Mouse (Mus musculus): ENCODE results near the gene Spock1.

Gene Spock1

DNA sequence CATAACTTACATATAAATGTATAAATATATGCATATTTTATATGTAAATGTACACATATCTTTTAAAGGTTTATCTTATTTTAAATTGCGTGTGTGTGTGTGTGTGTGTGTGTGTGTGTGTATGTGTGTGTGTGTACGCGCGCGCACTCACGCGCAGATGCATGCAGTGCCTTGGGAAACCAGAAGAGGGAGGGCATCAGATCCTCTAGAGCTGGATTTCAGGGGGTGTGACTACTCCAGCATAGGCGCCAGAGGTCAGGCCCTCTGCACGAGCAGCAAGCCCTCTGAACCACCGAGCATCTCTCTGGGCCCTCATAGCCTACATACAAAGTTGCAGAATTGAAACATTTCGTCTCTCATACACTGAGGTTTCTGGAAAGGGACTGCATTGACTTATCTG lies 180.4 kb downstream of the Spock1 start:
- no peak for DNase-seq (ENCODE audit: low spot score)

DNA sequence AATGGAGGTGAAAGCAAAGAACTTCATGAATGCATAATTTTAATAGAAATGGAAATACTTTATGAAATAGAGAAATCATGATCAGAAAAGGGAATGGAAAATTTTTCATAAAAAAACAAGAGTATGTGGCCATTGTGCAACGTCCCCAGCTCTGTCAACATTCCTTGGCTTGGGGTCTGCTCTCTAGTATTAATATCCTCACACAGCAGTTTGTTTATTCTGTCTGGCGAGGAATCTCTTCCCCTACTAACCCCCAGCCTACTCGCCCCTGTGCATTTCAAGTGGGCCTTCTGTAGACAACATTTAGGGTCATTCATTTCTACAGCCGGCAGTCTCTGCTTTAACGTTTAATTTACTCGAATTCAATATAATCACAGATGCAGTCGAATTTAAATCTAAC lies 181.5 kb downstream of the Spock1 start:
- DNase-seq (ENCODE audit: low spot score) = no peak

DNA sequence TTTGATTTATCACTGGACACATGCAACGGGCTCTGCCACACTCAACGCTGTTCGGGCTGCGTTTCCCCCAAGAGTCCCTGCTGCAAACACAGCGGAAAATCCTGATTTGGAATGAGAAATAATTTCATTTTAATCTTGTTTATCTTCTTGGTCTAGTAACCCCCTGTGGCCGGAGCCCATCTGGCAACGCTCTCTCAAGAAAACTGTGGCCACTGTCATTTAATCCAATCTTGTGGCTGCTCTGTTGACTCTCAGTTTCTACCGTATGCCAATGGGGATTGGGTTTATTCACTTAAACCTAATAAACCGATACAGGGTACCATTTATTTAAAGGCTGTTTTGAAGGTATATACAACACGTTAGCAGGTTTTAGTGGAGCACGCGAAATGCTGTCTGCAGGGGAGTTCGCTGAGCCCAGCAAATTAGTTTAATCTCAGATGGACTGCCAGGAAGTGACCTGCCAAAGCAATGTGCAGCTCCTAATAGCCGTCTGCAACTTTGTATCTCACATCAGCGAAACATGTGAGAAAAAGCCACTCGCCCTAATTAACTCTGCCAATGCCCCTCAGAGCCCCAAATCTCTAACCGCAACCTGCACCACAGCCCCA lies 185.7 kb downstream of the Spock1 start:
- no peak for DNase-seq (ENCODE audit: low spot score)

DNA sequence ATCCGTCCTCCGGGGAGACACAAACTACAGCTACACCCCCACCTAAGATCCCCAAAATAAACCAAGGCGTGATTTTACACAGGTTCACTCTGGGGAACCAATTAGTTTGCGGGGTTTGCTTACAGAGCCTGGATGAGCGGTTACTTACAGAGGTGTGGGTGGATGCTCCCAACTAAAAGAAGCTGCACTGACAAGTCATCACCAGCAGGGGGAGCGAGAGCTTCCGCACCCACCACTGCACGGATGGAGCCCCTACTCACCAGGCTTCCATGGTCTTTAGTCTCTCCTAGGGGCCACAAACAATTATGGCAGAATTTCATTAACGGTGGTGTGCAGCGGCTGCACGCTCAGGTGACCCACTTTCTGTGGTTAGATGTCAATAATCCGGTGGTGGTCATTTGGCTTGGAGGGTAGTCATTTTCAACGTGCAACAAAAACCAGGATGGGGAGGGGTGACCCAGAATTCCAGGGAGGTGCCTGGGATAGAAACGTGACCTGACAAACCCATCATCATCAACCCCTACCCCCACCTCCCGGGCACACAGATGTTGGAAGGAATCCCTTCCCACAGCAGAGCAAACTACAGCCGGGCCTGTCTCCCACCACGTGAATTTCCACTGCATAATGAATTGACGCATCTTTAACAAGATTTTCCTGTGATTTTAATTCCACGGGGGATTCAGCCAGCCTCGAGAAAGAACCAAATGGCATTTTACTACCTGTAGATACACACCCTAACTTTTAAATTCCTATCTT lies 186.4 kb downstream of the Spock1 start:
- no peak for DNase-seq (ENCODE audit: low spot score)

DNA sequence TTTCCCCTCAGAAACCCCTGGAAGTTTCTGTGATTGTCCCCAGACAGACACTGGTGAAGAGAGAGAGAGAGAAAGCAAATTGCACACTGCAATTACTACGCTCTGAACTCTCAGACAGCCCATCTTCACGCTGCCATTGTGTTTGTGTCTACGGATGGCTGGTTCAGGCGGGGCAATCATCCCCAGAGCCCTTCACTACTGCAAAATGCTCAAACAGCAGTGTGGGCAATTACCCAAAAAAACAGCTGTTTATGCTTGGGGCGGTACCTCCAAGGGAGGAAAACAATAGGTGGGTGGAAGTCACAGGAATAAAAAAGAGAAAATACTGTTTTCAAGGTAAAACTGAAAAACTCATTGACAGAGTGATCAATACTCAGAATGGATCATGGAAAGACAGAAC lies 190.0 kb downstream of the Spock1 start:
- DNase-seq (ENCODE audit: low spot score) = no peak

DNA sequence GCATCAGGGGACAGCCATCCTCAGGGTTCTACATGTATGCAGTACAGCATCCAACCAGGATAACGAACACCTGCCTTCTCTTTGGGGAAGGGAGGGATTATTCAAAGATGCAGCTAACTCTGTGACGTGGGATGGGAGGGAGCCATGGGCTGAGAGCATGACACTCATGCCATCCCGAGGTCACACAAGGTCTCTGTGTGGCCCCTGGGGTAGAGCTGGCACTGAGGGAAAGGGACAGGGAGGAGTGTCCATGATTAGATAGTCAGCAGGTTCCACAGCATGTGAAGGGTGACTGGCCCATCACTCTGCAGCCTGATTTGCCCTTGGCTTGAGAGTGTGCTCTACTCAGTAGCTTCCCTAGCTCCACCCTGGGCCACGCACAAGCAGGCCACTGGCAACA lies 195.2 kb downstream of the Spock1 start:
- DNase-seq (ENCODE audit: low spot score) = no peak

DNA sequence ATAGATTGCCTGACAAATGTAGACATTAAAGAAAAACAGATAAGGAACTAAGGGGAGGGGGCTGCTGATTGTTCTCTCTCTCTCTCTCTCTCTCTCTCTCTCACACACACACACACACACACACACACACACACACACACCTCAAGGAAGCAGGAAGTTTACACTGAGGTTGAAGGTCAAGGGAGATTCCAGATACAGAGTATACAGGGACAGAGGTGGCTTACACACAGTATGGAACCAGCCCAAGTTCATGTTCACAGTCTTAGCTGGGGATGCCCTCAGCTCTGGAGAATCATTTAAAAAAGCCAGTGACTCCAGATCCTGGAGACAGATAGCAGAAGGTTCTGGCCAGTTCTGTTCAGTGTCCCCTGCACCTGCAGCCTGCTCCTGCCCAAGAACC lies 199.7 kb downstream of the Spock1 start:
- no peak for DNase-seq (ENCODE audit: low spot score)

DNA sequence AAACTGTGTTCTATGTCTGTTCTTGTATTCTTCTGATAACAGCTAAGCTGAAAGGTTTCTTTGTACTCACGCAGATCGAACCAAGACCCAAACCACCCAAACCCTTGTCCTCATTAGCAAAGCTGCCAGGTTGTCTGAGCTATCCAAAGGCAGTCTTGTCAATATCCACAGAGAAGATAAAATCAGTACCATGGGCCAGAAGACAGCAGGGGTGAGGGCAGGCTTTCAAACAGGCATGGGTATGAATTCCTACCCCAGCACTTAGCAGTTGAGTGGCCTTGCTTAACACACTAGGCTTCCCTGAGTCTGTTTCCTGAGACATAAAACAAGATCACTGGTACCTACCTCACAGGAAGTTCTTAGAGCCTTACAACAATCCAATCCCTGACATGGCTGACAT lies 205.2 kb downstream of the Spock1 start:
- no peak for DNase-seq (ENCODE audit: low spot score)

DNA sequence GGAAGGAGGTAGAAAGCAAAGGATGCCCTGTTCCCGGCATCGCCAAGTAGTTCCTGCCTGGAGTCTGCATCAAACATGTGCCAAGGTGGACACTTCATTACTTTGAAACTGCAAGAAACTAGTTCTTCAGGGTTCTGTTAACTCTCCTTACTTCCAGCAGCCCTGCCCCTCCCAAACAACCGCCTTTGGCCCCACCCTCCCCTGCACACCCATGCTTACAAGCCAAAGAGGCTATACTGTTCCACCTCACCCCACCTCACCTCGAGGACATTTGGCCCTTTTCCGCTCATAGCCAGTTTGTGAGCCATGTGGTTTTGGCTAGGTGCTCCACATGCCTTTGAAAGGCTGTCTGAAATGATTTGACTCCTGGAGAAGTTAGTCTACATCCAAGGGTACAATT lies 211.4 kb downstream of the Spock1 start:
- no peak for DNase-seq (ENCODE audit: low spot score)

DNA sequence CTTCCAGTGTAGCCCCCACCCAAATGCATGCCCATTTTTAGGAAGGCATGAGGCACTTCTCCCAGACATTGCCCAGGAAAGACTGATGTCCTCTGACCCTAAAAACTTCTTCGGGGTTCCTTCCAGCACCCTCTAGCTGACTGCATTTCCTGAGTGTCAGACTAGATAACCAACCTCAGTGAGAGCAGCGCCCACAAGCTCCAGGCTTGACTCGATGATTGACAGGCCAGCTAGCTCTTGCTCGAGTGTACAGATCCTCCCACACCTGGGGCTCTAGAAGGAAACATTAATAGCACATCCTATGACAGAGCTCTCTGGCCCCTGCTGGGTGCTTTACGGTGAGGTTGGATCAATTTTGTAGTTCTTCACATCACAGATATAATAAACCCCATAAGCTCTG lies 219.2 kb downstream of the Spock1 start:
- DNase-seq (ENCODE audit: low spot score) = no peak

DNA sequence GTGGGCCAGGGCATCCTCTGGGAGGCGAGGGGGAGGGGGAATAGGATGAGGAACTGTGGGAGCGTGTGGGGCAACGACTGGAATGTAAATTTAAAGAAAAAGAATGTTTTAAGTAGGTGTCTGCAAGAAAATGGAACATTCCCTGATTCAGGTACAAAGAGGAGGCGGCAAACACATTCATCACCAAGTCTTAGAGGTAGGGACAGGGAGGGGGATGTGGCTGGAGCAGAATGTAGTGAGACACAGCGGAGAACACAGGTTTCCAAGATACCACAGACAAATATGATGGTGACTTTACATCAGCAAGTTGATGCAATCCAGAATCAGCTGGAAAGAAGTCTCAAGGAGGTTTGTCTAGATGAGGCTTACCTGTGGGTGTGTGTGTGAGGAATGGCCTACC lies 221.7 kb downstream of the Spock1 start:
- no peak for DNase-seq (ENCODE audit: low spot score)

DNA sequence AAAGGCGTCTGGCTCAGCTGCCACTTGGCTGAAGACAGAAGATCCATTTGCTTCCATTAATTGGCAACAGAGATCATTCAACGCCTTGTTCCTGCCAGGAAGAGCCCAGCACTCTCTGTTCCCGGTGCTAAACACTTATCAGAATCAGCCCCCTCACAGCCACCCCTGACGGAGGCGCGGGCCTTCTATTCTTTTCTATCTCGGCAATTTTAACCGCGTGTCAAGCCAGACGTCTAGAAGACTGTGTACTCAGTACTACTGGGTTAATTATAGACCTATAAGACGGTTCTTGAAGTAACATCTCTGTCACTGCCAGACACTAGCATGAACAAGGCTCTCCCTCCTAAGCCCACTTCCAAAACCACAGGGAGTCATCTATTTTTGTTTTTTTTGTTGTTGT lies 222.9 kb downstream of the Spock1 start:
- no peak for DNase-seq (ENCODE audit: low spot score)

DNA sequence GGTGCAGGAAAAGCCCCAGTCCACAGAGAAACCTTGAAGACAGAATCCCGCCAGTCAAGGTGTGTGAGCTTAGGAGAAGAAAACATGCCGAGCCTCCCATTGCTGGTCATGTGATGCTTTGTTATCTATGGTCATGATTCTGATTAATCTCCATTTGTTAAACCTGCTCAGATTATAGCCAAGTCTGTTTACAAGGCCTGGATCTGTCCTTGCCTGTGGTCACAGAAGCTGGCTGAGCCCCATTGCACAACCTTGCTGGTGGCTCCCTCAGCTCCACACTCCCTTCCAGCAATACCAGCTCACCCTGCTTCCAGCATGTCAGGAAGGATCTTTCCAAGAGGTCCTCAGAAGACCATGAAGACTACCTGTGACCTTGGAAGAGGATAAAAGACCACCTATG lies 228.5 kb downstream of the Spock1 start:
- no peak for DNase-seq (ENCODE audit: low spot score)

DNA sequence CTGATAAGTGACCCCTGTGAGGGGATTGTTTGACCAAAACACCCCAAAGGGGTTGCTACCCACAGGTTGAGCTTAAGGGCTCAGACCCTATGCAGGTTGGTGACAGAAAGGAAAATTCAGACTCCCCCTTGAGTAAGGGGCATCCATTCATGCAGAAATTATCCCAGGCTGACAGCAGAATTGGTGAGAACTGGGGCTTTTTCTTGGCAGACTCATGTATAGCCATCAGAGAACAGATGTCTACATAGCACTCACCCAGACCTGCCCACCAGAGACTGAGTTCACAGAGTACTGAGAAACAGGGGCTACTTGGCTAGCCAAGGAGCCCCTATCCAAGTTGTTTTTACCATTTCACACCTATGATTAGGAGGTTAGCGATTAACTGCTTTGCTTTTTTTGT lies 231.3 kb downstream of the Spock1 start:
- no peak for DNase-seq (ENCODE audit: low spot score)

DNA sequence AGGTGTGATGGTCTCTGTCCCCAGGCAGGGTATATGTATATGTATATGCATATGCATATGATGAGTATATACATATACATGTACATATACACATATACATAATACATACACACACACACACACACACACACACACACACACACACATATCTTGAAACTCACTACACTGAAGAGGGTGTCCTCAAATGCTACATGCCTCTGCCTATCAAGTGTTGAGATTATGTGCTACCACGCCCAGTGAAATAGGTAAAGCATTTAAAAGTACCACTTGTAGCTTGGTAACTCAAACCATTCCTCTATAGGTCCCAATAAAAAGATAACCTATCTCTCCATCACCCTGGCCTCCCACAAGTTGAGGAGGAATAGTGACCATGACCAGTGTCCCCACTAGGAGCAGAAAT lies 234.7 kb downstream of the Spock1 start:
- no peak for DNase-seq (ENCODE audit: low spot score)

DNA sequence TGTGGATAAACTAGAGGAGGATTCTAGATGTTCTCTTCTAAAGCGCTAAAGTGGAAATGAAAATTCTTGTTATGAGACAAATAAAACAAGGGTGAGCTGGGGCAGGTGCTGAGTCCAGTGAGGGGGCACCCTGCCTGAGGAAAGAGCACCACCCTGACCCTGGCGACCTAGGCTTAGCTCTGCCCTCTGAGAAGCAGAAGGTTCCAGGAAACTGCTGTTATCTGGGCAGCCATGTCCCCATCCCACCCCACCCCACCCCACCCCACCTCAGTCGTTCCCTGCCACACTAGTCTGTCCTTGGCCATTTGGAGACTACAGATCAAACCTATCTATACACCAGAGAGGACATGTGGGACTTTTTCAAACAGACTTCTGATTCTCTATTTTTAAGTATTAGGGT lies 235.4 kb downstream of the Spock1 start:
- DNase-seq (ENCODE audit: low spot score) = no peak

DNA sequence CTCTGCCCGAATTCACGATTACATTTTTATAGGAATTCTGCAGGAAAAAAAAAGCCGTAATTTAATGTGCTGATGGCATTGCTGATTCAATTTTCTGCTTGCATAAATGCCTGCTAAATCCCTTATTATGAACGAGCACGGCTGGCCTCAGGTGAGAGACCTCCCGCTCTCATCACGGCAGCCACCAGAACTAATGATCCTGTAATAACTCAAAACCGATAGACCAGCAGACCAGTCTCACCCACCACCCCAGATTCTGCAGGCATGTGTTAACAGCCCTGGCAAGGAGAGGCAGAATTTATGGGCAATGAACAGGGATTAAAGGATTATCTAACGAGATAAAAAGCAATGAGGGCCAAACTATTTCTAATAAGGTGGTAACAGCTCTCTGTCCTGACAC lies 236.2 kb downstream of the Spock1 start:
- no peak for DNase-seq (ENCODE audit: low spot score)

DNA sequence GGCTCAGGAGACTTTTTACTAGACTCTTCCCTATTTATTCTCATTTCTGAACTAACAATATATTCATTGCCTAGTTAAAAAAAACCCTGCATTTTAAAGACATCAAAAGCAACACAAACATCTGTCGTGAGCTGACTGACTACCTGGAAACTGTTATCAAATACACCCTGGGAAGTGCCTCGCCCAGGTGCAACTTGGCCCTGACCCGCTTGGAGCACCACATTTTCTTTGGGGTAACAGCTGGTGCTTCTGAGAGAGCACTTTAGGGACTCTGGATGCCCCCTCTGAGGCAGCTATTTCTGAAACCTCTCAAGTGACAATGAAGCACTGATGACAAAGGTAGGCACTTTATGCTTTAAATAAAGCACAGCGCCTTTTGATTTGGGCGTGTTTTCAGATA lies 236.8 kb downstream of the Spock1 start:
- no peak for DNase-seq (ENCODE audit: low spot score)

DNA sequence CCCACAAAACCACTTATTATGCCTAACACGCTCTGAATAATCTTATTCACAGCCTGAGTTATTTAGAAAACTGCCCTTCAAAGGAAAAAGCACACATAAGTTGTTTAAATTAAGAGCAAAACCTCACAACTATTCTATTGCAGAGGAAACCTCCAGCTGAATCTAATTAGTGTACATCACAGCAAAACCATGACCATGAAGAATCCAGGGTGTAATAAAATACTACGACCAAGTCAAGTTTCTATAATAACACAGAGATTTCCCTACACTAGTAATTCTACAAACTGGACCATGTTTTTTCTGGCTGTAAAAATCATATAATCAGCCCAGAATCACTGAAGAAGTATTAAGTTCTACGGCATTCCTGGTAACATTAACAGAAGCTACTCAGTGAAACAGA lies 240.5 kb downstream of the Spock1 start:
- no peak for DNase-seq (ENCODE audit: low spot score)

DNA sequence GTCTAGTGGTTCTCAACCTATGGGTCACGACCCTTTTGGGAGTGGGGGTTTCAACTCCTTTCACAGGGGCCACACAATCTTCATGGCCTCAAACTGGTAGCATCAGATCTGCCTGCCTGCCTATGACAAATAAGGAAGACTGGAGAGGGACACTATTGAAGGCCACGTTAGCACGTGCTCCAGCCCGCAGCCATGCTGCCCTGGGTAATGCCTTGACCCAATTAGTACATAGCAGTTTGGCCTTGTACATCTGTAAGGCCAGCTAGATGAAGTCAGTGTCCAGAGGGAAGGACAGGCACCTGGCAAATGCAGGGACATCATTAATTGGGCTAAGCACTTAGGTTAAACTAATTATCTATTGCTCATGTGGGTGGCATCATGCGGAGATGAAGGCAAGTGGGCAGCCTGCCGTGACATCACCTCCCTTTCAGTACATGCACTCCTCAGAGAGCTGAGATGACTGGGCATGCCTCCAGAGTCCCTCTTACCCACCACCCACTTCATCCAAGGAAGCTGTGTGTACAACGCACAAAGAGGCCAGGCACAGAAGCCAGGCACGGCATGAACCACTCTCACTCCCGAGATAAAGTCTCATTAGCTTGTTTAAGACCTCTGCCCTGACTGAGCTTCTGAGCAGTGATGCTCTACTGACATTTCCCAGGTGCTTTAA lies 241.8 kb downstream of the Spock1 start:
- DNase-seq (ENCODE audit: low spot score) = no peak

DNA sequence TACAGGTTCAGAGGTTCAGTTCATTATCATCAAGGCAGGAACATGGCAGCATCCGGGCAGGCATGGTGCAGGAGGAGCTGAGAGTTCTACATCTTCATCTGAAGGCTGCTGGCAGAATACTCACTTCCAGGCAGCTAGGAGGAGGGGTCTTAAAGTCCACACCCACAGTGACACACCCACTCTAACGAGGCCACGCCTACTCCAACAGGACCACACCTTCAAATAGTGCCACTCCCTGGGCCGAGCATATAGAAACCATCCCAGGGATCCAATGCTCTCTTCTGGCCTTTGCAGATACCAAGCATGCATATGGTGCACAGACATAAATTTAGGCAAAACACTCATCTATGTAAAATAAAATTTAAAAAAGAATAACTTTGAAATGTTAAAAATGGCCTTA lies 245.6 kb downstream of the Spock1 start:
- no peak for DNase-seq (ENCODE audit: low spot score)

DNA sequence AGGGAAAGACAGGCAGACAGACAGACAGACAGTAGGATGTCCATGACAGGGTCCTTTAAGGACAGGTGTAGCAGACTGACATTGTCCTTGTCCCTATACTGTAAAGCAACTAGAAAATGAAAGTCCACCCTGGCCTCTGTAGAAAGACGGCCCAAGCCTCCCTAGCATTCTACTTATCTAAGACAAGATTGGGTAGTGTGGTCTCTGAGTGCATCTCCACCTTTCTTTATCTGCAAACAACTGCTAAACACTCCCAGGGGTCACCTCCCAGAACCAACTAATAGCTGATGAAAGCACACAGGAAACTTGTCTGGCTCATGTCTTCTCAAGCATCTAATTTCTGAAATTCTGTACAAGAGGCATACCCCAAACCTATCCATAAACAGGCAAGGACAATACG lies 247.6 kb downstream of the Spock1 start:
- DNase-seq (ENCODE audit: low spot score) = no peak

DNA sequence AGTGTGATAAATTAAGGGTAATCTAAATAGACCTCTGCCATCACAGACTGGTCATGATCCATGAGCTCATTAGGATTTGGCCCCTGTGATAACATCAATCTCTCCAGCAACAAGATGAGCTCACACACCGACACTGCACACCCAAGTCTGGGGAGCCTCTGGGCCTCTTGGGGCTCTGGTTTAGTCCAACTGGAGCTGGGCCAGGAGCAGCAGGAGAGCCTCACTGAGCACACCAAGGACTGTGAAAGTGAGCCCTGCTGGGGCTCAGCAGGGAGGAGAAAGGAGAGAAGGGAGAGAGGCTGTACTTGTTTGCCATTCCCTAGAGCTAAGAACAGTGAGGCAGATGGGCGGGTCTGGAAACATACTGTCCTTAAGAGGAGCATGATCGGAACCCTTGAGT lies 248.3 kb downstream of the Spock1 start:
- no peak for DNase-seq (ENCODE audit: low spot score)

DNA sequence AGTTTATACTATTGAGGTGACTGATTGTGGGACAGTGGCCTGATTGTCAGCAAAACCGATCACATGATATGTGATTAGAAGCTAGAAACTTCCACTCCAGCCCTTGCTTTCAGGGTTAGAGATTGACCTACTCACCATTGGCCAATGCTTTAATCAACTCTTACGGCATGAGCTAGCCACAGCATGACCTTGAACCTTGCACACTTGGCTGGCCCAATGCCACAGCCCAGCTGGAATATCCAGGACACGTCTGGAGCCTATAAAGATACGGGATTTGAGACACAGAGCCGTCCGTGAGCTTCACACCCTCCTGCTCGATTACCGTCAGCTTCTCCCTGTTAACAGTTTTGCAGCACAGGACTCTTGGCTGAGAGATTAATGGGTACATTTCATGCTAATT lies 251.5 kb downstream of the Spock1 start:
- DNase-seq (ENCODE audit: low spot score) = no peak
